Mouse (Mus musculus): ENCODE measurements around the gene Gm4881. TPM values are rescaled to one million over a fixed set of nuclear protein-coding genes. Genes with fewer than 3 reads are reported as not detected.

The Gm4881 gene
- not detected for total RNA-seq (2021)

DNA sequence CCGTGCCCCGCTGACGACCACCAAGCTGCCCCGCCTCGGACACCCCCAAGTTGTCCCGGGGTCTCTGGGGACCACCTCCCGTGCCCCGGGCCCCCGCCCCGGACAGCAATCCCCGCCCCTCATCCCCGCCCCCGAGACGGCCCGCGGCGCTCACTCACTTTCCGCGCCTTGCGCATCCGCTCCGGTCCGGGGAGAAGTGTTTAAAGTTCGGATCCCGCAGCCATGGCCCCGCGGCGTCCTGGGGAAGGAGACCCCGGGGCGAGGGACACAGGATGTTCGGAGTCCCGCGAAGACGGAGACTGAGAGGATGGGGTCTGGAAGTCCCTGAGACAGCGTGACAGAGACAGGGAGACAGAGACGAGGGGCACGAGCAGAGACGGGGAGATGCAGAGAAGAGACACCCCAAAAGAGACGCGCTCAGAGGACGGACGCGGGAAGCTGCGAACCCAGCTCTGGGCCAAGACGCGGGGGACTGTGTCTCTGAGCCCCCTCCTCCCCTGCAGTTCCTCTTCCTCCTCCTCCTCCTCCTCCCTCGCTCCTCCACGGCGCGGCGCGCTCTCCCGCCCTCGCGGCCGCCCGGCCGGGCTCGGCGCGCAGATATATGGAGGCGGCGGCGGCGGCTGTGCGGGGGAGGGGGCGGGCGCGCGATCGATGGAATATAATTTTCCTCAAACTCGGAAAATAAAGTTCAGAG lies at the start of gene Gm4881:
Gene Gm4881, minus strand, starts transcription at position 238 of the 694 bp plus-strand sequence.
- DNase-seq, result no peak
- intact Hi-C loops (cut with DNase I), result no loop called here

DNA sequence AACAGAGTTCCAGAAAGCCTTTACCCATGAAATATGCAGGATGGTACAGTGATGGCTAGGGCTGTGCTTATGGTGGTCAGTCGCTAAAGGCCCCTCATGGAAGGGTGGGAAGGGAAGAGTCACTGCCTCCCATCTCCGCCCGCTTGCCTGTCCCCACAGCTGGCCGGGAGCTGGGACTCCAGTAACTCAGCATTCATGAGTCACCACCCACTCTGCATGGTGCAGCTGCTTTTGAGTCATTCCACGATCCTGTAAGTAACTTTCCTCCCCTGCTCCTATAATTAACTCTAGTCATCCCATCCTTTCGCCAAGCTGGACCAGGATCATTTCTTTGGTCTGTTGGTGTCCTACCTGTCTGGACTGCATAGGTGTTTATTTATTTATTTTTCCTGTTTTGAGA lies 48.8 kb upstream of the Gm4881 start:
- intact Hi-C loops (cut with DNase I), result no loop called here
- DNase-seq, result no peak

DNA sequence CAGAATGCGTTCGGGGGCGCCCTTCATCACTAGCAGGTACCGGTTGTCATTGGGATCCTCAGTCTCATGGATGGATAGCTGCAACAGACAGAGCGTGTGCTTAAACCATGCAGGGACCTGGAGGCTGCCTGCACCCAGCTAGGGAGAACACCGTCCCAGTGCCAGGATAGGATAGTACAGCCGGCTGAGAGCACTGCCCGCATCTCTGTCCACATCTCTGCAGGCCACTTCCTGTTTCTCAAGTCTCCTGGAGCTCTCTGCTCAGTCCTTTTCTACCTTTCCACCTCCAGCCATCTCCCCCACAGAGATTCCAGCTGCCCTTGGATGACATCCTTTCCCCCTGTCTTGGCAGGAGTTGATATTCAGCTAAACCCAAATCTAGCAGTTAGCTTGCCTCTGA lies 46.2 kb upstream of the Gm4881 start:
- no peak for DNase-seq
- intact Hi-C loops (cut with DNase I), result no loop called here

DNA sequence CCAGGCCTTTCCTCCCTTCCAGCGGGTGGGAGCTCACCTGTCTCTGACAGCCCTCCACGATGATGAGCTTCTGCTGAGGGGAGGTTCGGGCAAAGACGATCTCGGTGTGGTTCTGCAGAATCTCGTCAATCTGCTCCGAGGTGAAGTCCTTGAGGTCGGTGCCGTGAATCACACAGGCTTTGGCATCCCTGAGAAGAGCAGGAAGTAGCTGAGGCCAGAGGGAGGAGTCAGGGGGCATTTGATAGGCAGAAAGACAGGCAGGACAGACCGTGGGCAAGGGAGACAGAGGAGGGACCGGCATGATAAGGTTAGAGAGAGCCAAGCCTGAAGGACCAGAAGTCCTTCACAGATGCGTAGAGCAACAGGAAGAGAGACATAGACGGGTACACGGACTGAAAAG lies 43.6 kb upstream of the Gm4881 start:
- DNase-seq, result no peak
- intact Hi-C loops (cut with DNase I), result no loop called here

DNA sequence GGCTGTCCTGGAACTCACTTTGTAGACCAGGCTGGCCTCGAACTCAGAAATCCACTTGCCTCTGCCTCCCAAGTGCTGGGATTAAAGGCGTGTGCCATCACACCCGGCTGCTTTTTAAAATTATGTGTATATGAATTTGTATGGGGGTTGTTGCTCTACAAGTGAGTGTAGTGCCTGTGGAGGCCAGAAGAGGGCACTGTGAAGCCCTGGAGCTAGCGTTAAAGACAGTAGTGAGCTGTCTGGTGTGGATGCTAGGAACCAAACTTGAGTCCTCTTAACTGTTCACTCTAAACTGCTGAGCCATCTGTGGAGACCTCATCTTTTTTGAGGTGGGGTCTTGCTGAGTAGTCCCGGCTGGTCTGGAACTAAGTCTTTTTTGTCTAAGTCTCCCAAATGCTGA lies 41.5 kb upstream of the Gm4881 start:
- intact Hi-C loops (cut with DNase I), result no loop called here
- DNase-seq, result no peak

DNA sequence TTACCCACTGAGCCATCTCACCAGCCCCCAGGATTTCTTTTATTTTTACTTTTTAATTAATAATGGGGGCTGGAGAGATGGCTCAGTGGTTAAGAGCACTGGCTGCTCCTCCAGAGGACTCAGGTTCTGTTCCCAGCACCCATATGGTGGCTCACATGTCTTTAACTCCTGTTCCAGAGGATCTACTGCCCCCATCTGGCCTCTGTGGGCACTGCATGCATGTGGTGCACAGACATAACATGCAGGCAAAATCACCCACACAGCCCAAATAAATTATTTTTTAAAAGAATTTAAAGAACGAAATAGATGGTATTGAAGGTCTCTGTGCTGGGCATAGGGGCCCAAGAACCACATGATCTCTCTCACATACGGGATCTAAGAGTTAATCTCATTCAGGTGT lies 40.0 kb upstream of the Gm4881 start:
- intact Hi-C loops (cut with DNase I), result no loop called here
- DNase-seq, result no peak

DNA sequence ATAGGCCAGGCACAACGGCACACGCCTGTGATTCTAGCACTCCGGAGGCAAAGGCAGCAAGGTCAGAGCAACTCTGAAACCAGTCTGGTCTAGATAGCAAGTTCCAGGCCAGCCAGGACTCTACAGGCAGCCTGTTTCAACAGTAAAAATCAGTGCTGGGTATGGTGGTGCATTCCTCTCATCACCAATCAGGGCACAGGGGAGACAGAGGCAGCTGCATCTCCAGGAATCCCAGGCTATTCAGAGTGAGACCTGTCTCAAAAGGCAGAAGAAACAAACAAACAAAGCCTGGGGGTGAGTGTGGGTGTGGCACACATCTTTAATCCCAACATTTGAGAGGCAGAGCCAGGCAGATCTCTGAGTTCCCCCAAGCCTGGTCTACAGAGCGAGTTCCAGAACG lies 39.1 kb upstream of the Gm4881 start:
- no peak for DNase-seq
- intact Hi-C loops (cut with DNase I), result no loop called here

DNA sequence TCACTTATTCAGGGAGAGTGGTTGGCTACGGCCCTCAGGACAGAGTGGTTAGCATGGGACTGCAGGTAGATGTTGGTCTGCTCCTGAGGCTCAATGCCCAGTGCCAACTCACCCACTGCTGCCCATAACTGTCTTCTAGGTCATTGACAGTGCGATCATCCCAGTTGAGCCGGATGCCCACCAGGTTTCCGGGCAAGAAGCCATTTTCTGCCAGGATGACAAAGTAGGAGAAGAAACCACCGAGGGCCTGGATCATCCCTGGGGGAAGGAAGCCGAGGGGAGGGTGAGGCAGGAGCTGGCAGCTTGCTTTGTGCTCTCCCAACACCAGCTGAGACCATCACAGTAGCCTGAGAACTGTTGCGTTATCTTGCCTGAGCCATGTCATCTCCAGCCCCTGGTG lies 36.1 kb upstream of the Gm4881 start:
- intact Hi-C loops (cut with DNase I), result no loop called here
- no peak for DNase-seq

DNA sequence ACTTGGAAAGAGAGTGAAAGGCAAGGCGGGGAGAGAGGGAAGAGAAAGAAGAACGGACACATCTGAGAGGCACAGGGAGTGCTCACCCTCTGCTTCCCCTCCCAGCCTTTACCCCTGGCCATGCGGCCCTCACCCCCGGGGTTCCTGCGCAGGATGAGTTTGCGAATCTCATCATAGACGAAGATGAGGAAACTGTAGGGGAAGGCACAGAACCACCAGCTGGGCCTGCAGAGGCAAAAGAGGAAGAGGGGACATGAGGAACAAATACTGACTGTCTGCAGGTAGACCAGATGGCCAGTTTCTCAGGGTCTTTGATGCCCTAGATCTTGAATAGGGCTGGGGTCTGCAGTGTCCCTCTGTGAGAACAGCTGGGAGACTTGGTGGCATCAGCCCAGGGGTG lies 34.5 kb upstream of the Gm4881 start:
- no peak for DNase-seq
- intact Hi-C loops (cut with DNase I), result no loop called here

DNA sequence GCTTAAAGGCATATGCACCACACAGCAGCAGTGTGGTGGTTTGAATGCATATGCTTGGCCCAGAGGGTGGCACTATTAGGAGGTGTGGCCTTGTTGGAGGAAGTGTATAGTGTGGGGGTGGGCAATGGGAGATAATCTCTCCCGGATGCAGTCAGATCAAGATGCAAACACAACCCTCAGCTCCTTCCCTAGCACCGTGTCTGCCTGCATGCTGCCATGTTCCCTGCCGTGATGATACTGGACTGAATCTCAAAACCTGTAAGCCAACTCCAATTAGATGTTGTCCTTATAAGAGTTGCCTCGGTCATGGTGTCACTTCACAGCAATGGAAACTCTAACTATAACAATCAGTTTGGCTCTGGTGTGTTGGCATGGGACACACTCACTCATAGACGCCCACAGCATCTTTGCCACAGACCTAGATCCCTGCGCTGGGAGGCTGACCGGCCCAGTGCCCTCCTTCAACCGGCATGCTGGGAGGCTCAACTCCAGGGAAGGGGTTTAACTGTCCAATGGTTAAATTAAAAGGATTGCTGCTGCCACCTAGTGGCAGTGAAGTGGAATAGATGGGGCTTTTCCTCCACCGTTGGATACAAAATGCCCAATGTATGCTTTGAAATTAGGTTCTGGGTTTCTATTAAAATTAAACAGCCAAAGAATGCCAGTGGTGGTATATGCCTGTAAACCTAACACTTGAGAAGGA lies 30.8 kb upstream of the Gm4881 start:
- intact Hi-C loops (cut with DNase I), result no loop called here
- DNase-seq, result peak; percentile 52

DNA sequence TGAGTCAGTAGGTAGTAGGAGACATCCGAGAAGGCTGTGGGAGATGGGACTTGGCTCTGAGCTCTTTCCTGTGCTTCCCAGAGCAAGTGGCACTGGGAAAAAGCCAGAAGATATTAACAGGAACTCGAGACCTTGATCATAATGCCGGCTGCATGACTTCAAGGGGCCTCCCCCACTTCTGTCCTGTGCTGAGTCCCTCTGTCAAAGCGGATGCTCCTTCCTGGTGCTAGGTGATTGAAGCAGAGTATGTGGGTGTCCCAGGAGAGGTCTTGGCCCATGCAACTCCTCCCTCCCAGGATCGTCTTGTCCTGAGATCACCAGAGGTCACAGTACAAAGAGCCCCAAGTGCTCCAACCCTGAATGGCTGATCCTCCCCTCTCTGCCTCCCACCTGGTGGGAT lies 29.6 kb upstream of the Gm4881 start:
- intact Hi-C loops (cut with DNase I), result no loop called here
- DNase-seq, result no peak

DNA sequence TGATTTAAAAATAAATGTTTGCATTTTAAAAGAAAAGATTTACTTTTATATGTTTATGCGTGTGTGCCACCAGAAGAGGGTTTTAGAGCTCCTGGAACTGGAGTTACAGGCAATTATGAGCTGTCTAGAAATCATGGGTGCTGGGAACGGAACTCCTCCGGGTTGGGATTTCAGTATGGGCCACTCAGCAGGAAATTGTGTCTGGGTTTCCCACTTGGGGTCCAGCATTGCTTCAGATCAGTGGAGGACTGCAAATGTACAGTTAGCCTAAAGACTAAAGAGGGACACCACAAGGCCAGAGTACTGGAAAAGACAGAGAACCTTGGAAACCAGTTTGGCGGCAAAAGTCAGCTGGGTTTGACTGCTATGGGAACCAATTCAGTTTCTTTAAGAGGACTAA lies 28.9 kb upstream of the Gm4881 start:
- intact Hi-C loops (cut with DNase I), result no loop called here

DNA sequence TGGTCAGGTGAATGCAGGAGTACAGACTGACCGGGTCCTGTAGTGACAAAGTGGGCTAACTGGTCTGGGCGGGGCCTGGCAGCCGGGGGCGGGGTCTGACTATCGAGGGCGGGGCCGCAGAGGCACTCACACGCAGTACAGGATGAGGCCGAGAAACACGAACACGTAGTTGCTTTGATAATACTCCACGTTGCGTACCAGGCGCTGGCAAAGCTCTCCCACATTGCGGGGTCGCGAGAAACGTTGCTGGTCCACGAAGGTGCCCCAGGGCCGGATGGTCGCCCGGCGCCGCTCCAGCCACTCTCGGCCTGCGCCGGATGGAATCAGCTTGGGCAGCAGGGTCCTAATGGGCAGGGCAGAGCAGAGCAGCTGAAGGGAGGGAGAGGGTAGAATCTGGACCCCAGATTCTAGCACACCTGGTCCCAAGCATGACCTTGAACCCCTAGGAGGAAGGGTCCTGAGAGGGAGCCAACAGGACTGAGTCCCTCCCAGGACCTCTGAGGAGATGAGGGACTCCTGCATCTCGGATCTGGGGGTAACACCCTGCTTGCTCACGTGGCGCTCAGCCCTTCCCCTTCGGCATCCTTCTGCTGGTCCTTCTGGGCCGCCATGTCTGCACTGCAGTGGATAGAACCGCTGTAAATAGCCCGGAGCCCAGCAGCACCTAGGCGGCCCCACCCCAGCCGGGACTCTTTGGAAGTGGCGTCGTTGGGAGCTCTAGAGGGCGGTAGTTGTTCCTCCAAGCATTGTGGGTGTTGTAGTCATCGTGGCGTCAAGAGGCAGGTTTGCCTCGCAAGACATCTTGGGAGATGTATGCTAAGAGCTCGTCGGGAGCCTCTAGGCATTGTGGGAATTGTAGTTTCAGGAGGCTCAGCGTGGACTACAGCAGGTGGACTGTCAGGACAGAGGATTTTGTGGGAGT lies 27.9 kb upstream of the Gm4881 start, which contains the start of gene Rabac1:
Gene Rabac1, minus strand, starts transcription at position 783 of the 922 bp plus-strand sequence.
- intact Hi-C loops (cut with DNase I), result no loop called here
- peak; percentile 88 for DNase-seq

More for the DNA sequence above, 28.9 kb upstream of the Gm4881 start:
- no peak for DNase-seq

DNA sequence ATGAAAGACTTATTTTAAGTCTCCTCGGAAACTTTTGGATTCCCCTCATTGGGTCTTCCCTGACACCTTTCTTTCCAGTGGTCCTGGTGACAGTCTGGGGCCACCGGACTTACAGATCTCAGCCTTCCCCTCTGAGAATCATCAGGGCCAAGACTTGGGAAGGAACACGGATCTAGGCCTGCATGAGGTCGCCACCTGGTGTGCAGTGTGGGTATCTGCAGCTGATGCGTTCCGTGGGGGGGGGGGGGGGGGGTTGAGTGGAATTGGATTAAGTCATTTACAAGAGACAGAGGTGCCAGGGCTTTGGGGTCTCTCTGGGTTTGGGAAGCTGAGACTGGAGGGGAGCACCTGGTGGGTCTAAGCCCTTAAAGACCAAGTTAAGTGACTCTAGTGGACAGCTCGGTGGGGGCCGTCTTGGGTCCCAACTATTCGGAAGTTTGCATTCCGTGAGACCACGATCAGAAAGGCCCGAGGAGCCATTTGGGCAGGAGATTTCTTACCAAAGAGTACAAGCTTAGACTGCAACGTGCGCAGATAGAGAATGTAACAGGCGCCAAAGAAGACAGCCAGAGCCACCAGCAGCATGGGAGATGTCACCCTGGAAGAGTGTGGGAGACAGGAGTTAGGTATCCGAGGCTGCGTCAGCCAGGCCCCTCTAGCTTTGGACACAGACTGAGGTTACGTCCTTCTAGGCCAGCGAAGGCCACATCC lies 27.1 kb upstream of the Gm4881 start:
- intact Hi-C loops (cut with DNase I), result no loop called here
- DNase-seq, result peak; percentile 66

DNA sequence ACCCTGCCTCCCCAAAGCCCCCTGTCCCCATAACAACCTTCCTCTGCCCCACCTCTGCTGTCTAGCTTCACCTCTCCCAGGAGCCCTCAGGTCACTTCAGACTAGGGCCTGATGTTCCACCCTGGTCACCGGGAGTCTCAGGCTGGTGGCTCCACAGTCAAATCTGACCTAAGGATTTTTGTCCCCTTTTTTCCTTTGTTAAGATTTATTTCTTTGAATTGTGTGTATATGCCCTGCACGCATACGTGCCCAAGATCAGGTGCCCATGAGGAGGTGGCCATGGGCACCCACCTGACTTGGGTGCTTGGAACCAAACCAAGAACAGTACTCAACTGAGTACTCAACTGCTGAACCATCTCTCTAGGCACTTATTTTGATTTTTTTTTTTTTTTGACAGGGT lies 26.0 kb upstream of the Gm4881 start:
- no peak for DNase-seq
- intact Hi-C loops (cut with DNase I), result no loop called here

DNA sequence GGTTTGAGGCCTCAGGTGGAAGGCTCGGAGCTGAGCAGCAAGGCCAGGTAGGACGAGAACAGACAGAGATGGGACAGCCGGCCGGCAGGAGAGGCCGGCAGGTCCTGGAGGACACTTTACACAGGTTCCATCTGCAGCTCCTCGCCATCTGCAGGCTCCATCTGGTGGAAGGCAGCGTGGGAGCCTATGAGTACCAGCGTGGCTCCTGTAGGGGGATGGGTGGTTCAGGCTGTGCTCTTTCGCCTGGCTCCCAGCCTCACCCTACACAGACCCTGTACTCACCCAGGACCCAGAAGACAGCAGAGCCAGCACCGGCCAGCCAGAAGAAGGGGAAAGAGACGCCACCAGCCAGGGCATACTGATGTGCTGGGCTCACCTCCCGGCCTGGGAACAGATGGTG lies 25.5 kb upstream of the Gm4881 start:
- DNase-seq, result peak; percentile 56
- intact Hi-C loops (cut with DNase I), result loop anchor here (5.0 kb wide), 1 partner anchor 78 kb away; no protein-coding TSS in a partner anchor

DNA sequence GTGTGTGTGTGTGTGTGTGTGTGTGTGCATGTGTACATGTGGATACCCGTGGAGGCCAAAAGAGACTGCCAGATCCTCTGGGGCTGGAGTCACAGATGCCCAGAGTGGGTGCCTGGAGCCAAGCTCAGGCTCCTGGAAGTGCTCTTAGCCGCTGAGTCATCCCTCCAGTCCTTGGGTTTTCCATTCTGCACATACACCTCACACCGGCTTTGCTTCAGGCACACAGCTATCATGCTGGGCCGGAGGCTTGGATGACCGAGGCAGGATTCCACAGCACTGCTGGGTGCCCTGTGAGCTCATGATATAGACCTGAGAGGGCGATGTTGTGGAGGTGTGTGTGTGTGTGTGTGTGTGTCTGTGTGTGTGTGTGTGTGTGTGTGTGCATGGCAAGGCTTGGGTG lies 24.2 kb upstream of the Gm4881 start:
- no peak for DNase-seq
- intact Hi-C loops (cut with DNase I), result loop anchor here (5.0 kb wide), 1 partner anchor 76 kb away; no protein-coding TSS in a partner anchor

DNA sequence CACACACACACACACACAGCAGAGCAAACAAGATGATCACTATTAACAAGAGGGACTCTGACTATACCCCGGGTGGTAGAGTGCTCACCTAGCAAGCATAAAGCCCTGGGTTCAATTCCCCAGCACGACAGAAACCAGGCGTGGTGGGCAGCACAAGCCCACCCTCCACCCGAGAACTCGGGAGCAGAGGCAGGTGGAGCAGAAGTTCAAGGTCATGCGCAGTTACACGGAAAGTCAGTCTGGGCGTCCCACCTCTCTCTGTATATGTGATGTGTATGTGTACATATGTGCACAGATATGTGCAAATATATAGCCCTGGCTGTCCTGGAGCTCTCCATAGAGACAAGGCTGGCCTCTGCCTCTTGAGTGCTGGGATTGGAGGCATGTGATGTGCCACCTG lies 23.7 kb upstream of the Gm4881 start:
- intact Hi-C loops (cut with DNase I), result loop anchor here (5.0 kb wide), 1 partner anchor 76 kb away; no protein-coding TSS in a partner anchor
- DNase-seq, result no peak

DNA sequence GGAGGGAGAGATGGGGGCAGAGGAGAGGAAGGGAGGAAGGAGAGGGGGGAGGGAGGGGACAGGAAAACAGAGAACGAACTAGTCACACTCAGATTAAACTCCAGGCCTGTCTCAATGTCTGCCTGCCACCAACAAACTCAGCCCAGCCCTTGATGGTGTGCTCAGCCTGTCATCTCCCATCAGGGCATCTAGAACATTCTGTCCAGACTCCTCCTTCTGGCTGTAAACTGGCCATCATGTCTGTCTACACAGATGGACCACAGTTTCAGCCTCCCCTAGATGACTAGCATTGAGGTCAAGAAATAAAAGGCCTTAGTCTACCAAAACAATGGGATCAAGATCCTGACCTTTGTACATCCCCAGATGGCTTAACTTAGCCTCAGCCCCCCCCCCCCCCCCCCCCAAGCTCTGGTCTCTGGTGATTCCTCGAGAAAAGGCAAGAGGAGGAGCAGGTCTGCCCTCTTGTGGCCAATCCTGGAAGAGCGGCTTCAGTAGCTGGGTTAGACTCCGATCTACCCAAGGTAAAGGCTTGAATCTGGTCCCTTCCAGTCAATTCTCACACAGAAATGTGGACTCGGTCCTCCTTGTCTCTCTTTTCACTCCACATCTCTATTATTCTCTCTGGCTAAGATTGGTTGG lies 20.7 kb upstream of the Gm4881 start:
- DNase-seq, result peak; percentile 82
- intact Hi-C loops (cut with DNase I), result loop anchor here (5.0 kb wide), 1 partner anchor 73 kb away; no protein-coding TSS in a partner anchor

DNA sequence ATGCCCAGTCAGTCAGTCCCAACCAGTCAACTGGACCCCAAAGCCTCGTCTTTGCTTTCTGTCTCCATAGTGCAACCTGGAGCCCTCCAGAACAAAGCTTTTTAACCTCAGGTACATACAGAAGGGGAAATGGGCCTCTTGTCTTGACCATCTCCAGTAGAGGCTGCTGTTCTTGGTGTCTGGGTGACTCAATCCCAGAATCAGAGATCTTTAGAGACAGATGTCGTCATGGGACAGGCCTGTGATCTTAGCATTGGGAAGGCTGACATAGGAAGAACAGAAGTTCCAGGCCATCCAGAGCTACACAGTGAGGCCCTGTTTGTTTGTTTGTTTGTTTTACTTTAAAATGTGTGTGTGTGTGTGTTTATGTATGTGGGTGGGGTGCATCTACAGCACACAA lies 20.0 kb upstream of the Gm4881 start:
- intact Hi-C loops (cut with DNase I), result no loop called here
- DNase-seq, result no peak
